Mouse (Mus musculus): ENCODE data around the gene Adam29.

Adam29 gene

DNA sequence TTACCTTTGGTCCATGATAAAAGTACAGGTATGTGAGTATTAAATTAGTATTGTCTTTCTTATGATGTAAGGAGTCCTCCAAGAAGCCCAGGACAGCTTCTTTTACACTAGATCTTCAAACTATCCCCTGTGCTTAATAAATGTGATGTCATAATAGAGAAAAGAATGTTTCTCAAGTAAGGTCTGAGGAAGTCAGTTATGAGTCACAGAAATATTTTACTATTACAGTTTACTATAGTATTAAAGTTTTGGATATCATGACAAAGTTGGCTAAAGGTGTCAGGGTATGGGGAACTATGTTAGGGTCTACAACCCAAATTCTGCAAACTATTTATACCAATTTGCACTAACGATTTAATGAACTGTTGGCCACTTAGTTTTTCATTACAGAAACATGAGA lies at the start of gene Adam29:
TSS of gene Adam29 (minus strand) at position 101 of the 400 bp plus-strand sequence.
- DNase-seq (ENCODE audit: low spot score in 2 of 2): no peak

- DNase-seq (ENCODE audit: low spot score in 2 of 2): no peak
Measured at GRCm38 (mm10) chr8:55940526-55940880, 33.8 kb upstream of the Adam29 start.

DNA sequence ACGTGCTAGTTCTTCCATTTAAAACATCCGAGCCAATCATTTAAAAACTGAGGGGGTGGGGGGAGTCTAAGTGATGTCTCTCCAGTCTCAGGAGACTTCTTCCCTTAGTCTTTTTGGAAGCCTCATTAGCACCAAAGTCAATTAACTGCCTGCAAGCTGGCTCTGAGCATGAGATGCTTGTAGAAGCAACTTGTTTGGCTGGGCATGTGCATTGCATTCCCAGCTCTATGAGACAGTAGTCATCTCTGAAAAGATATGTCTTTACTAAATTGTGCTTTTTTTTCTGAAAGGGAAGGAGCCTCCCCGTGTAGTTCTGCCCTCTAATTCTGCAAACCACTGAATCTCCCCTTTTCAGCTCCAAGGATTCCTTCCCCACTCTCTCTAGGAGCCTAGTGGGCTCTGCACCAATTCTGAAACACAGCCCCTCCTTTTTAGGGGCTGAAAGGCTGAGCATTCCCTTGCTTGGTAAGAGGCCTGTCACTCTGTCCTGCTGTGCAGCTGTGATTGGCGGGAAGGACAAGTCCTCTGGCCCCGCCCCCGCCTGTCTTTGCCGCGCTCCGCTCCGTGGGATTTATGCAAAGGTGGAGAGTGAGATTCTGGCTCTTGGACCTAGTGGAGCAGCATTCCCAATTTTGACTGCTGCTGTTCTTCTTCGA lies 33.2 kb upstream of the Adam29 start, which contains the start of gene Glra3:
TSS of gene Glra3 (plus strand) at position 591 of the 656 bp plus-strand sequence.
- DNase-seq (ENCODE audit: low spot score in 2 of 2): no peak
